Mouse (Mus musculus) erythroblast, embryonic 14.5 days (primary cell): Measurements from ENCODE around the gene Adamts2. TPM values are rescaled to one million over a fixed set of nuclear protein-coding genes. Genes with fewer than 3 reads are reported as not detected.

Experiments
- H3K27me3 ChIP-seq: 2 replicates; pipeline ENCODE4 v1.6.1; 2012; ENCODE audit warnings: inconsistent platforms; ENCODE audit not compliant: control insufficient read depth
- H3K36me3 ChIP-seq: 2 replicates; pipeline ENCODE4 v1.6.1; 2012; ENCODE audit warnings: mild to moderate bottlenecking, inconsistent platforms; ENCODE audit not compliant: control insufficient read depth
- H3K4me1 ChIP-seq: 2 replicates; pipeline ENCODE4 v1.6.1; 2012; ENCODE audit warnings: inconsistent platforms; ENCODE audit not compliant: control insufficient read depth
- H3K4me3 ChIP-seq: replicated peaks from 2 replicates; pipeline ENCODE3; 2012; ENCODE audit warnings: moderate library complexity, mild to moderate bottlenecking, inconsistent platforms
- H3K9me3 ChIP-seq: 2 replicates; pipeline ENCODE4 v1.6.1; 2012; ENCODE audit warnings: low read length, inconsistent platforms, mixed read lengths; ENCODE audit not compliant: control insufficient read depth
- GATA1 ChIP-seq: IDR thresholded peaks from 2 replicates; pipeline ENCODE4 v1.6.1; 2012; ENCODE audit warnings: low read length, inconsistent platforms, mixed read lengths
- TAL1 ChIP-seq: IDR thresholded peaks from 3 replicates; pipeline ENCODE4 v1.6.1; 2012; ENCODE audit warnings: low read length, inconsistent platforms, mixed read lengths
- polyA plus RNA-seq: library from polyadenylated mRNA; stranded (reverse); fragments of >175 nt; gene quantifications from 2 replicates; pipeline ENCODE4 v1.2.3, GENCODE M21; 2012

Gene Adamts2
- polyA plus RNA-seq, 1 experiment = not detected

- H3K9me3 ChIP-seq = no peaks in the 10 kb centered on the region
- no peaks in the 10 kb centered on the region for H3K4me1 ChIP-seq
Observed at GRCm38 (mm10) chr11:50674390-50674789, 72.5 kb downstream of the Adamts2 start.

GRCm38 (mm10) chr11:50678650-50679049, 76.8 kb downstream of the Adamts2 start:
- Histone ChIP-seq H3K27me3 (no peaks in the 10 kb centered on the region), H3K4me3 (no peak overlapping the region), H3K9me3 (no peaks in the 10 kb centered on the region), H3K36me3 (no peaks in the 10 kb centered on the region), H3K4me1 (no peaks in the 10 kb centered on the region)
- TF ChIP-seq GATA1 (no peak), TAL1 (no peak)

More at GRCm38 (mm10) chr11:50674390-50674789, 72.5 kb downstream of the Adamts2 start:
- Histone ChIP-seq H3K27me3 (no peaks in the 10 kb centered on the region), H3K36me3 (no peaks in the 10 kb centered on the region), H3K4me3 (no peak overlapping the region)
- TF ChIP-seq TAL1 = no peak
- no peak for TF ChIP-seq GATA1

- Histone ChIP-seq H3K36me3 (no peaks in the 10 kb centered on the region), H3K4me1 (no peaks in the 10 kb centered on the region), H3K27me3 (no peaks in the 10 kb centered on the region), H3K4me3 (no peak overlapping the region), H3K9me3 (no peaks in the 10 kb centered on the region)
- TF ChIP-seq GATA1 = no peak
- no peak for TF ChIP-seq TAL1
Observed at GRCm38 (mm10) chr11:50681940-50682339, 80.1 kb downstream of the Adamts2 start.

- Histone ChIP-seq H3K36me3 (no peaks in the 10 kb centered on the region), H3K9me3 (no peaks in the 10 kb centered on the region; the same call in 1 of the 2 replicates), H3K4me3 (no peak overlapping the region), H3K4me1 (no peaks in the 10 kb centered on the region), H3K27me3 (no peaks in the 10 kb centered on the region)
- no peak for TF ChIP-seq GATA1
- no peak for TF ChIP-seq TAL1
Observed at GRCm38 (mm10) chr11:50683821-50684220, 81.9 kb downstream of the Adamts2 start.

GRCm38 (mm10) chr11:50688584-50688983, 86.7 kb downstream of the Adamts2 start:
- no peaks in the 10 kb centered on the region for H3K36me3 ChIP-seq
- TF ChIP-seq TAL1 (no peak), GATA1 (no peak)
- H3K4me1 ChIP-seq = no peaks in the 10 kb centered on the region
- no peak overlapping the region for H3K4me3 ChIP-seq
- no peaks in the 10 kb centered on the region; the same call in 1 of the 2 replicates for H3K9me3 ChIP-seq
- no peaks in the 10 kb centered on the region for H3K27me3 ChIP-seq

- Histone ChIP-seq H3K27me3 (no peaks in the 10 kb centered on the region), H3K4me3 (no peak overlapping the region), H3K4me1 (no peaks in the 10 kb centered on the region), H3K36me3 (no peaks in the 10 kb centered on the region), H3K9me3 (no peaks in the 10 kb centered on the region; the same call in 1 of the 2 replicates)
- TF ChIP-seq GATA1 (no peak), TAL1 (no peak)
Observed at GRCm38 (mm10) chr11:50689672-50690071, 87.8 kb downstream of the Adamts2 start.

- H3K36me3 ChIP-seq = no peaks in the 10 kb centered on the region
- H3K9me3 ChIP-seq = no peaks in the 10 kb centered on the region; the same call in 1 of the 2 replicates
- H3K27me3 ChIP-seq = no peaks in the 10 kb centered on the region
- no peaks in the 10 kb centered on the region for H3K4me1 ChIP-seq
- TF ChIP-seq GATA1 (no peak), TAL1 (no peak)
- H3K4me3 ChIP-seq = no peak overlapping the region
Observed at GRCm38 (mm10) chr11:50699971-50700370, 98.1 kb downstream of the Adamts2 start.

GRCm38 (mm10) chr11:50700496-50700895, 98.6 kb downstream of the Adamts2 start:
- Histone ChIP-seq H3K4me3 (no peak overlapping the region), H3K27me3 (no peaks in the 10 kb centered on the region), H3K4me1 (no peaks in the 10 kb centered on the region), H3K9me3 (no peaks in the 10 kb centered on the region; the same call in 1 of the 2 replicates), H3K36me3 (no peaks in the 10 kb centered on the region)
- TF ChIP-seq TAL1 (no peak), GATA1 (no peak)

GRCm38 (mm10) chr11:50703397-50703796, 101.5 kb downstream of the Adamts2 start:
- H3K4me1 ChIP-seq = no peaks in the 10 kb centered on the region
- H3K4me3 ChIP-seq = no peak overlapping the region
- no peaks in the 10 kb centered on the region for H3K36me3 ChIP-seq
- no peaks in the 10 kb centered on the region; the same call in 1 of the 2 replicates for H3K9me3 ChIP-seq
- H3K27me3 ChIP-seq = no peaks in the 10 kb centered on the region
- TF ChIP-seq GATA1 (no peak), TAL1 (no peak)

- Histone ChIP-seq H3K27me3 (no peaks in the 10 kb centered on the region), H3K4me3 (no peak overlapping the region), H3K4me1 (no peaks in the 10 kb centered on the region), H3K9me3 (no peaks in the 10 kb centered on the region; the same call in 1 of the 2 replicates), H3K36me3 (no peaks in the 10 kb centered on the region)
- no peak for TF ChIP-seq TAL1
Observed at GRCm38 (mm10) chr11:50704511-50704910, 102.6 kb downstream of the Adamts2 start.

GRCm38 (mm10) chr11:50707259-50707658, 105.4 kb downstream of the Adamts2 start:
- no peaks in the 10 kb centered on the region for H3K36me3 ChIP-seq
- TF ChIP-seq TAL1 = no peak
- no peak for TF ChIP-seq GATA1
- H3K4me1 ChIP-seq = no peaks in the 10 kb centered on the region
- H3K27me3 ChIP-seq = no peaks in the 10 kb centered on the region
- no peak overlapping the region for H3K4me3 ChIP-seq
- no peaks in the 10 kb centered on the region for H3K9me3 ChIP-seq
